Mouse (Mus musculus): ENCODE measurements around the gene Ipo11. TPM values are rescaled to one million over a fixed set of nuclear protein-coding genes. Genes with fewer than 3 reads are reported as not detected.
"Not testable (repeated sequence)": the region's sequence is repeated elsewhere in the genome, so short reads cannot be mapped to it uniquely, and the experiment has no call there.

The Ipo11 gene
- polyA plus RNA-seq, 1 experiment from 2014 or later: 17.1 TPM

DNA sequence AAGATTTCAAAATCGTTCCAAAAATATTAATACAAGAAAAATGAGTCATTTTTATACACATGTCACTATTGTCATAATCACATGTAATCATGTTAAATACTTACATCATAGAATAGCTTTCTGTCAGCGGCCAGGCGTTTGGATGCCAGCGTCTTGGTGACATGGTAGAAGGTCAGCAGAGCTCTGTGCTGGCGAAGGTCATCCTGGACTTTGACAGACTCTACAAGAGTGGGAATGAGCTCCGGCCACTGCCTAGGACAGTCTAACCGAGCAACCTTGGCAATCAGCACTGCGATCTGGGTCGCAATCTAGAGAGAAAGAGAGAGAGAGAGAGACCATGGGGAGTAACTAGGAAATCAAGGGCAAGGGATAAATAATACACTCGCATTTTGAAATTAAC lies 26.7 kb downstream of the Ipo11 start:
- H3K36me3 ChIP-seq (replicated peaks; ENCODE audit: insufficient read depth, low read length): peaks cover 34% of the 10 kb centered on the region
- 90% methylated on average over 10 of the region's 10 CpGs for WGBS (ENCODE audit: insufficient replicate concordance)

DNA sequence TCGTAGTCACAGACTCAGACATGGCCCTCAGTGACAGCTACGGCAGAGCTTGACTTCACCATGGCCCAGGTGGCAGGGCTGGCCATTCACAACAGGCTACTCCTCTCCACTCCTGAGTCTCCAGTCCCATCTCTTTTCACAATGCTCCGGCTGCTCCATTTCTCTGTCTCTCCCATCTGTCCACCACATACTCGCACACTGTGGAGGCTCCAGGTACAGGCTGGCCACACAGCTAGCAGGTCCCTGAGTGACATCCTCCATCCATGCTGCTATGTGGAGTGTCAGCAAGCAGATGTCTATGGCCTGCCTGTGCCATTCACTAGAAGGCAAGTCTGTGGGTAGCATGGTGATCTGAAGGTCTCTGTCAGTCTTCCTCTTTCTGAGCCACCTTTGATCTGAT lies 29.5 kb downstream of the Ipo11 start:
- ATAC-seq: no peak
- no peak overlapping the region for H3K4me2 ChIP-seq (ENCODE audit: low read depth, low read length)
- TF ChIP-seq EP300 (IDR thresholded peaks at IDR 0.05; ENCODE audit: low read depth): no peak
- TF ChIP-seq CTCF (IDR thresholded peaks at IDR 0.05; ENCODE audit: low read depth): no peak
- H3K27ac ChIP-seq (ENCODE audit: low read depth): no peak overlapping the region
- no peaks in the 10 kb centered on the region for H3K9me3 ChIP-seq (ENCODE audit: low read length)
- no peak overlapping the region for H3K4me3 ChIP-seq (ENCODE audit: low read depth, low read length)
- peaks cover 28% of the 10 kb centered on the region for H3K36me3 ChIP-seq (replicated peaks; ENCODE audit: insufficient read depth, low read length)
- 90% methylated on average over 4 of the region's 4 CpGs for WGBS (ENCODE audit: insufficient replicate concordance)
- no peaks in the 10 kb centered on the region for H3K27me3 ChIP-seq (ENCODE audit: insufficient read depth, low read length)
- DNase-seq: no peak
- H3K4me1 ChIP-seq (ENCODE audit: insufficient read depth): no peaks in the 10 kb centered on the region
- H3K9ac ChIP-seq (replicated peaks): no peak overlapping the region

More for the DNA sequence above, 26.7 kb downstream of the Ipo11 start:
- no peak overlapping the region for H3K4me2 ChIP-seq (ENCODE audit: low read depth, low read length)
- H3K27ac ChIP-seq (ENCODE audit: low read depth): no peak overlapping the region
- DNase-seq (no peak), ATAC-seq (no peak)
- 0 out of 2 replicates have a peak, but pooled peaks cover 2% of the 10 kb centered on the region for H3K4me1 ChIP-seq (ENCODE audit: insufficient read depth)
- no peak overlapping the region for H3K9ac ChIP-seq (replicated peaks)
- H3K4me3 ChIP-seq (ENCODE audit: low read depth, low read length): no peak overlapping the region
- no peaks in the 10 kb centered on the region for H3K9me3 ChIP-seq (ENCODE audit: low read length)
- TF ChIP-seq CTCF (IDR thresholded peaks at IDR 0.05; ENCODE audit: low read depth) (no peak), EP300 (IDR thresholded peaks at IDR 0.05; ENCODE audit: low read depth) (no peak)
- no peaks in the 10 kb centered on the region for H3K27me3 ChIP-seq (ENCODE audit: insufficient read depth, low read length)

DNA sequence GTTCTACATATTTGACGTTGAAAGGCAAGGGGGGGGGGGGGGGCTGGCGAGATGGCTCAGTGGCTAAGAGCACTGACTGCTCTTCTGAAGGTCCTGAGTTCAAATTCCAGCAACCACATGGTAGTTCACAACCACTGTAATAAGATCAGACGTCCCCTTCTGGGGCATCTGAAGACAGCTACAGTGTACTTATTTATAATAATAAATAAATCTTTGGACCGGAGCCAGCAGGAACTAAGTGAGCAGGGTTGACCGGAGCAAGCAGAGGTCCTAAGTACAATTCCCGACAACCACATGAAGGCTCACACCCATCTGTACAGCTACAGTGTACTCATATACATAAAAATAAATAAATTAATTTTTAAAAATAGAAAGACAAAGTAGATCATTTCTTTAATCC lies 31.6 kb downstream of the Ipo11 start:
- H3K9ac ChIP-seq (replicated peaks); H3K4me2 ChIP-seq (ENCODE audit: low read depth, low read length); DNase-seq; H3K27ac ChIP-seq (ENCODE audit: low read depth); ATAC-seq; H3K4me1 ChIP-seq (ENCODE audit: insufficient read depth); H3K9me3 ChIP-seq (ENCODE audit: low read length); H3K4me3 ChIP-seq (ENCODE audit: low read depth, low read length); H3K27me3 ChIP-seq (ENCODE audit: insufficient read depth, low read length): not testable (repeated sequence)
- WGBS (ENCODE audit: insufficient replicate concordance): 83% methylated on average over 6 of the region's 6 CpGs
- peaks cover 30% of the 10 kb centered on the region for H3K36me3 ChIP-seq (replicated peaks; ENCODE audit: insufficient read depth, low read length)

DNA sequence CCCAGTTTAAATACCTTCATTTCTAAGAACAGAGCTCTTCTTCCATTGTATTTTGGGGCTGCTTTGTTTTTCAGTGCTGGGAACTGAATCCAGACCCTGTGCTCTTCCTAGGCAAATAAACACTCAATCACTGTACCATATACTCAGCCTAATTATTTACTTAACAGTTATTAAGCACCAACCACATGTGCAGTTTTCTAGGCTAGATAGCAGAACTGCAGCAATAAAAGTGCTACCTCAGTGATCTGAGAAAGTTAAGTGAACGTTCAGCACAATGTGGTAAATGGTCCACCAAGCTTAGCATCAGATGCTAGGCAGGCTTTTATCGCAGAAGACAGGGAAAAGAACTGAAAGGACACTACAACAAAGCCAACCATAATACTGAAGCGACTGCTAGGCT lies 32.1 kb downstream of the Ipo11 start:
- no peak overlapping the region for H3K27ac ChIP-seq (ENCODE audit: low read depth)
- ATAC-seq (no peak), DNase-seq (no peak)
- H3K27me3 ChIP-seq (ENCODE audit: insufficient read depth, low read length): no peaks in the 10 kb centered on the region
- TF ChIP-seq EP300 (IDR thresholded peaks at IDR 0.05; ENCODE audit: low read depth) (no peak), CTCF (IDR thresholded peaks at IDR 0.05; ENCODE audit: low read depth) (no peak)
- 85% methylated on average over 3 of the region's 3 CpGs for WGBS (ENCODE audit: insufficient replicate concordance)
- no peaks in the 10 kb centered on the region for H3K9me3 ChIP-seq (ENCODE audit: low read length)
- H3K4me1 ChIP-seq (ENCODE audit: insufficient read depth): no peaks in the 10 kb centered on the region
- no peak overlapping the region for H3K4me3 ChIP-seq (ENCODE audit: low read depth, low read length)
- no peak overlapping the region for H3K4me2 ChIP-seq (ENCODE audit: low read depth, low read length)
- H3K9ac ChIP-seq (replicated peaks): no peak overlapping the region
- peaks cover 30% of the 10 kb centered on the region for H3K36me3 ChIP-seq (replicated peaks; ENCODE audit: insufficient read depth, low read length)

DNA sequence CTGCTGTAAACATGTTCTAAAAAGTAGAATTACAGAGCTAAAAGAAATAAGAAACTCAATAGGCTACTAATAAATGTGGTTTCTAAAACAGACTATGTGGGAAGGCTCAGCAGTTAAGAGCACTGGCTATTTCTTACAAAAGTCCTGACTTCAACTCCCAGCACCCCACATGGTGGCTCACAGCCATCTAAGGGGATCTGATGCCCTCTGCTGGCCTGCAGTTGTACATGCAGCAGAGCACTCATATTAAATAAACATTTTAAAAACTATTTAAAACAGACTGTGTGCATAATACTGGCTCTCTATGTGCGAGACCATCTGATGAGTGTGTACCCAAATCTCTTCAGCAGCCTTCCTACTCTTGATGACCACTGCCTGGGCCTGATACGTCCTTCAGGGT lies 42.5 kb downstream of the Ipo11 start:
- Histone ChIP-seq H3K4me1 (ENCODE audit: insufficient read depth) (peaks cover 17% of the 10 kb centered on the region; the same call in 1 of the 2 replicates), H3K36me3 (replicated peaks; ENCODE audit: insufficient read depth, low read length) (0 out of 2 replicates have a peak, but pooled peaks cover 2% of the 10 kb centered on the region), H3K4me3 (ENCODE audit: low read depth, low read length) (no peak overlapping the region), H3K9ac (replicated peaks) (no peak overlapping the region), H3K4me2 (ENCODE audit: low read depth, low read length) (no peak overlapping the region), H3K9me3 (ENCODE audit: low read length) (no peaks in the 10 kb centered on the region), H3K27ac (ENCODE audit: low read depth) (peak overlapping the region; percentile 81; the same call in 1 of the 2 replicates), H3K27me3 (ENCODE audit: insufficient read depth, low read length) (no peaks in the 10 kb centered on the region)
- 90% methylated on average over 2 of the region's 2 CpGs for WGBS (ENCODE audit: insufficient replicate concordance)
- TF ChIP-seq CTCF (IDR thresholded peaks at IDR 0.05; ENCODE audit: low read depth) (peak; percentile 73), EP300 (IDR thresholded peaks at IDR 0.05; ENCODE audit: low read depth) (no peak)
- no peak for ATAC-seq
- no peak for DNase-seq

DNA sequence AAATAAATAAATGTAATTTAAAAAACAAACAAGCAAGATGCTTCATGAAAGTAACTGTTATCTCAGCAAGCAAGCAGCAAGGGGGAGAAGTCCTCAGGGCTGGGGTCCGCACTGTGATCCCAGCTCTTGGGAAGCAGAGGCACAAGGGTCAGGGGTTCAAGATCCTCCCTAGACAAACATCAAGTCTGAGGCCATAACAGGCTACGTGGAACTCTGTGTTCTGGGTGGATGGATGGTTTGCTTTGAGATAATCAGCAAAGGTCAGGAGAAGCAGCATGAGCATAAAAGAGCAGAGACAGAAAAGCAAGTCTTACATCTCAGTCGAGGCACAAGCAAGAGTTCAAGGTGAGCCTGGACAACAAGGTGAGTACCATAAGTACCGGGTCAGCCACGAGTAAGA lies 43.1 kb downstream of the Ipo11 start:
- Histone ChIP-seq H3K4me1 (ENCODE audit: insufficient read depth) (peaks cover 17% of the 10 kb centered on the region; the same call in 1 of the 2 replicates), H3K4me3 (ENCODE audit: low read depth, low read length) (no peak overlapping the region), H3K27me3 (ENCODE audit: insufficient read depth, low read length) (no peaks in the 10 kb centered on the region), H3K27ac (ENCODE audit: low read depth) (peak overlapping the region; percentile 81), H3K9ac (replicated peaks) (no peak overlapping the region), H3K9me3 (ENCODE audit: low read length) (no peaks in the 10 kb centered on the region), H3K36me3 (replicated peaks; ENCODE audit: insufficient read depth, low read length) (0 out of 2 replicates have a peak, but pooled peaks cover 2% of the 10 kb centered on the region), H3K4me2 (ENCODE audit: low read depth, low read length) (peak overlapping the region; percentile 24; the same call in 1 of the 2 replicates)
- TF ChIP-seq EP300 (IDR thresholded peaks at IDR 0.05; ENCODE audit: low read depth) (no peak), CTCF (IDR thresholded peaks at IDR 0.05; ENCODE audit: low read depth) (no peak)
- ATAC-seq (peak; percentile 43), DNase-seq (no peak)
- WGBS (ENCODE audit: insufficient replicate concordance): 69% methylated on average over 5 of the region's 5 CpGs

DNA sequence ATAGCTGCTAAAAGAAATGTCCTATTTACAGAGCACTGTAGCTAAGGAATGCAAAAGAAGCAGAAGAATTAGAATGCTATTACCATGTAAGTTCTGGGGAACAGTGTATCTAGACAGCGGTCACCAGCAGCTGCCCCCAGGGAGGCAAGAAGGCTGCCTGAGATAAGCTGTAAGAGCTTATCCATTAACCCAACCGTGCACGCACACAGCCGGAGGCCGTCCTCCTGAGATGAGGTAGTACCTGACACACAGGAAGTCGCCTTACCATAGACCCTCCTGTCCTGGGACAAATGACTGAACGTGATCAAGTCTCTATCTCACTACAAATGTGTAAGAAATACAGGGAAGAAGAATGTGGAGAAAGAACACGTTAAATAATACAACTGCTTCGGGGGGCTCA lies 43.6 kb downstream of the Ipo11 start:
- peaks cover 17% of the 10 kb centered on the region; the same call in 1 of the 2 replicates for H3K4me1 ChIP-seq (ENCODE audit: insufficient read depth)
- peak; percentile 99 for TF ChIP-seq EP300 (IDR thresholded peaks at IDR 0.05; ENCODE audit: low read depth)
- TF ChIP-seq CTCF (IDR thresholded peaks at IDR 0.05; ENCODE audit: low read depth): no peak
- H3K4me2 ChIP-seq (ENCODE audit: low read depth, low read length): peak overlapping the region; percentile 24
- no peaks in the 10 kb centered on the region for H3K9me3 ChIP-seq (ENCODE audit: low read length)
- peak overlapping the region; percentile 81 for H3K27ac ChIP-seq (ENCODE audit: low read depth)
- no peaks in the 10 kb centered on the region for H3K27me3 ChIP-seq (ENCODE audit: insufficient read depth, low read length)
- ATAC-seq (peak; percentile 100), DNase-seq (peak; percentile 72)
- no peak overlapping the region for H3K9ac ChIP-seq (replicated peaks)
- 0 out of 2 replicates have a peak, but pooled peaks cover 2% of the 10 kb centered on the region for H3K36me3 ChIP-seq (replicated peaks; ENCODE audit: insufficient read depth, low read length)
- H3K4me3 ChIP-seq (ENCODE audit: low read depth, low read length): no peak overlapping the region
- WGBS (ENCODE audit: insufficient replicate concordance): 39% methylated on average over 9 of the region's 9 CpGs
